Mouse (Mus musculus): ENCODE results near the gene Kcnk4. TPM values are rescaled to one million over a fixed set of nuclear protein-coding genes. Genes with fewer than 3 reads are reported as not detected.

Gene Kcnk4
- total and polyA plus RNA-seq, 3 experiments, result 0.05 TPM; not detected in 2

DNA sequence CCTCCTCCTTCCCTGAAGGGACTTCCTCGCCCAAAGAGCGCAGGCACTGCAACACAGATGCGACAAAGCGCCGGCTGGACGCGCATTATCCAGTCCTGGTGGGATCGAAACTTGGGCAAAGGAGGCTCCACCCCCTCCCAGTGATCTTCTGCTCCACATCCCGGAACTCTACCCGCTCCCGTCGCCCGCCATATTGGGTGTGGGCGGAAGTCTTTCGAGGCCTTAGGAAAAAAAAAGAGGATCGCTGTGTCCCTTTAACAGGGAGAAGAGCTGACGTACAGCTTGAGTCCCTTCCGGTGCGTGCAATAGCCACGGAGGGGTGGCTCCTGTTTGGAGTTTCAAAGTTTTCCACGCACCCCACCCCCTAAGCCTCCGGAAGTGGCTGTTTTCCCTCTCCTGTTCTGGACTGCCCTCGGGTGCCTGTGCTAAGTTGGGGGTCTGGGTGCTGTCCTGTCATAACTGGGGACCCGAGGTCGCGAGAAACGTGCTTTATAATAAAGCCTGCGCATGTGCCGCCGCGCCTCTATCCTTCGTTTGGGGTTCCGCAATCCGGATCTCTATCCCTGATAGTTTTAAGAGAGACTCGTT, 17.2 kb upstream of the Kcnk4 start:
- DNase-seq (ENCODE audit: low spot score) (peak; percentile 85), ATAC-seq (ENCODE audit: extremely low read depth, insufficient number of reproducible peaks, low FRiP score, poor library complexity, severe bottlenecking) (peak; percentile 71)
- Histone ChIP-seq H3K27me3 (ENCODE audit: insufficient read depth, low read length) (no peaks in the 10 kb centered on the region), H3K4me1 (ENCODE audit: insufficient read depth, low read depth, low read length) (peaks cover 62% of the 10 kb centered on the region), H3K9me3 (replicated peaks) (no peaks in the 10 kb centered on the region), H3K36me3 (replicated peaks) (peaks cover 72% of the 10 kb centered on the region), H3K4me3 (ENCODE audit: low read depth, low read length) (peak overlapping the region; percentile 80)
- no peak; the same call in 1 of the 2 replicates for TF ChIP-seq POLR2AphosphoS5 (IDR thresholded peaks at IDR 0.05; ENCODE audit: insufficient replicate concordance, low read depth, low read length)
- TF ChIP-seq GATA2 (IDR thresholded peaks at IDR 0.05; ENCODE audit: borderline replicate concordance, low read depth, low read length), result no peak
- no peak for TF ChIP-seq TAL1 (conservative IDR thresholded peaks at IDR 0.05; ENCODE audit: low read depth, low read length)
- TF ChIP-seq CTCF (IDR thresholded peaks at IDR 0.05; ENCODE audit: low read depth, low read length), result no peak
- no peak for TF ChIP-seq GATA1 (IDR thresholded peaks at IDR 0.05; ENCODE audit: borderline replicate concordance, low read length)

DNA sequence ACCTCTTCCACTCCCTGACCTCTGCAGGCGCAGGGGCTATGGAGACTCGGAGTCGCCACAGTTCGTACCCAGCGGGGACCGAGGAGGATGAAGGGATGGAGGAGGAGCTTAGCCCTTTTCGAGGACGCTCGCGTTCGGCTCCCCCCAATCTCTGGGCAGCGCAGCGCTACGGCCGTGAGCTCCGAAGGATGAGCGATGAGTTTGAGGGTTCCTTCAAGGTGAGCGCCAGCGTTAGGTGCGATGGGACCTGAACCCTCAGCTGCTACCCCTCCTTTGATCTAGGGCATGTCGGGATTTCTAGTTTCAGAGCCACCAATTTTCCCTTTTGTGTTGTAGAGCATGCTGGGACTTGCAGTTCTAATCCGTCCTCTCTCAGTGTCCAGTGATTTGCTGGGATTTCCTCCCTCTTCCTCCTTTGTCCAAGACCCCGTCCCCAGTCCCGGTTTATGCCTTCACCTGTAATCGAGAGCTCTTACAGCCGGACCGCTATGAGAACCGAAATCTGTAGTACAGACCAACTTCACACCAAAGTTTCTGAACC, 16.4 kb upstream of the Kcnk4 start:
- Histone ChIP-seq H3K36me3 (replicated peaks) (peaks cover 72% of the 10 kb centered on the region), H3K4me1 (ENCODE audit: insufficient read depth, low read depth, low read length) (peaks cover 69% of the 10 kb centered on the region), H3K9me3 (replicated peaks) (no peaks in the 10 kb centered on the region), H3K27me3 (ENCODE audit: insufficient read depth, low read length) (no peaks in the 10 kb centered on the region), H3K4me3 (ENCODE audit: low read depth, low read length) (peak overlapping the region; percentile 80)
- ATAC-seq (ENCODE audit: extremely low read depth, insufficient number of reproducible peaks, low FRiP score, poor library complexity, severe bottlenecking) (no peak), DNase-seq (ENCODE audit: low spot score) (peak; percentile 26)
- TF ChIP-seq GATA2 (IDR thresholded peaks at IDR 0.05; ENCODE audit: borderline replicate concordance, low read depth, low read length) (no peak), POLR2AphosphoS5 (IDR thresholded peaks at IDR 0.05; ENCODE audit: insufficient replicate concordance, low read depth, low read length) (no peak; the same call in 1 of the 2 replicates), TAL1 (conservative IDR thresholded peaks at IDR 0.05; ENCODE audit: low read depth, low read length) (no peak), CTCF (IDR thresholded peaks at IDR 0.05; ENCODE audit: low read depth, low read length) (no peak), GATA1 (IDR thresholded peaks at IDR 0.05; ENCODE audit: borderline replicate concordance, low read length) (no peak)

DNA sequence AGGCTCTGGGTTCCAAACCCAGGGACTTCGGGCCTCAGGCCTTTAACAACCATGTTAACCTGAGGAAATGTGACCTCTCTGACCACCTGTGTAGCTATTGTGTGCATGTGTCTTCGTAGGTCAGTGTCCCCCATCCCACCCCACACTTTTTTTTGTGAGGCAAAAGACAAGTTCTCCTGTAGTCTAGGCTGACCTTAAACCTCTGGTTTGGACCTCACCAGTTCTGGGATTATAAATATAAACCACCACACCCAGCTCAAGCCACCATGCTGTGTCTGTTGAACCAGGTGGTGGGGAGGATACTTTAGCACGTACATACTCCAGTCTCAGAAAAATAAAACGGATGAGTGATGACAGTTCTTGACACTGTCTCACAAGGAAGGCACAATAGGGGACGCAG, 15.6 kb upstream of the Kcnk4 start:
- no peak overlapping the region; the same call in 1 of the 2 replicates for H3K4me3 ChIP-seq (ENCODE audit: low read depth, low read length)
- no peak for DNase-seq (ENCODE audit: low spot score)
- peaks cover 69% of the 10 kb centered on the region for H3K4me1 ChIP-seq (ENCODE audit: insufficient read depth, low read depth, low read length)
- H3K27me3 ChIP-seq (ENCODE audit: insufficient read depth, low read length), result no peaks in the 10 kb centered on the region
- H3K36me3 ChIP-seq (replicated peaks), result peaks cover 72% of the 10 kb centered on the region
- no peaks in the 10 kb centered on the region for H3K9me3 ChIP-seq (replicated peaks)
- TF ChIP-seq CTCF (IDR thresholded peaks at IDR 0.05; ENCODE audit: low read depth, low read length), result no peak
- TF ChIP-seq GATA2 (IDR thresholded peaks at IDR 0.05; ENCODE audit: borderline replicate concordance, low read depth, low read length), result no peak
- no peak for TF ChIP-seq TAL1 (conservative IDR thresholded peaks at IDR 0.05; ENCODE audit: low read depth, low read length)
- TF ChIP-seq POLR2AphosphoS5 (IDR thresholded peaks at IDR 0.05; ENCODE audit: insufficient replicate concordance, low read depth, low read length), result no peak
- no peak for TF ChIP-seq GATA1 (IDR thresholded peaks at IDR 0.05; ENCODE audit: borderline replicate concordance, low read length)
- ATAC-seq (ENCODE audit: extremely low read depth, insufficient number of reproducible peaks, low FRiP score, poor library complexity, severe bottlenecking), result no peak

DNA sequence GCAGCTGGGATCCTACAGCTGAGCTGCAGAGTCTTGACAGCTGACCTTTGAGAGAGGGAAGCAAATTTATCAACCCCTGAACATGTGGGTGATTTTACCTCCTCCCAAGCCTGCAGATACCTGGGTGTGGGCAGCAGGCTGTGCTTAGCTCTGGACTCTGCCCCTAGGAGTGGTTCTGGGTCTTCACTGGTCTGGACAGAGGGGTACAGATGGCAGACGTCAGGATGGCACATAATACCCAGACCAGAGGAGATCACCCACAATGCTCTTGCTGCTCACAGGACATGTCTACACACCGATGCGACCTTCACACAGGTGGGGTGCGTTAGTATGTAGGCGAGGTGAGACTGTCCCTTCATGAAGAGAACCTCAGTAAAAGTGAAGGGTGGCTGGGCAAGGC, 15.2 kb upstream of the Kcnk4 start:
- Histone ChIP-seq H3K4me3 (ENCODE audit: low read depth, low read length) (no peak overlapping the region), H3K27me3 (ENCODE audit: insufficient read depth, low read length) (no peaks in the 10 kb centered on the region), H3K36me3 (replicated peaks) (peaks cover 69% of the 10 kb centered on the region), H3K9me3 (replicated peaks) (no peaks in the 10 kb centered on the region), H3K4me1 (ENCODE audit: insufficient read depth, low read depth, low read length) (peaks cover 69% of the 10 kb centered on the region)
- DNase-seq (ENCODE audit: low spot score) (no peak), ATAC-seq (ENCODE audit: extremely low read depth, insufficient number of reproducible peaks, low FRiP score, poor library complexity, severe bottlenecking) (no peak)
- TF ChIP-seq TAL1 (conservative IDR thresholded peaks at IDR 0.05; ENCODE audit: low read depth, low read length) (no peak), GATA2 (IDR thresholded peaks at IDR 0.05; ENCODE audit: borderline replicate concordance, low read depth, low read length) (no peak), CTCF (IDR thresholded peaks at IDR 0.05; ENCODE audit: low read depth, low read length) (no peak), POLR2AphosphoS5 (IDR thresholded peaks at IDR 0.05; ENCODE audit: insufficient replicate concordance, low read depth, low read length) (no peak), GATA1 (IDR thresholded peaks at IDR 0.05; ENCODE audit: borderline replicate concordance, low read length) (no peak)

DNA sequence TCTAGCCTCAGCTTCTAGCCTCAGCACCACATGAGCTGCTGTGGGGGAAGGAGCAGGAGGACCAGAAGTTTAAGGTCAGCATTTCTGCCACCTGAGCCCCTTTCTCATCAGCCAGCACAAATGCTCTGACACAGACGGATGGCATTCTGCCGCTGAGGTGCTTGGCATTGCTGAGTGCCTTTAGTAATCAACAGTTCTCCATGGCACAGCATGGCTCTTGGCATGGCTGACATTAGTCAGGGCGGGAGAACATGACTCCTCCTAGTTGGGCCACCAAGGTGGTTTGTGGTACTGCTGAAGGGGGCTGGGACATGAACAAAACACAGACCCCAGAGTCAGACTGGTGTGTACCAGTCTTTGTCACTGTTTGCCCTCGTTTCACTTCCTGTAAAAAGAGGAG, 13.9 kb upstream of the Kcnk4 start:
- TF ChIP-seq TAL1 (conservative IDR thresholded peaks at IDR 0.05; ENCODE audit: low read depth, low read length) (no peak), GATA2 (IDR thresholded peaks at IDR 0.05; ENCODE audit: borderline replicate concordance, low read depth, low read length) (no peak), GATA1 (IDR thresholded peaks at IDR 0.05; ENCODE audit: borderline replicate concordance, low read length) (no peak), POLR2AphosphoS5 (IDR thresholded peaks at IDR 0.05; ENCODE audit: insufficient replicate concordance, low read depth, low read length) (no peak), CTCF (IDR thresholded peaks at IDR 0.05; ENCODE audit: low read depth, low read length) (no peak)
- peaks cover 68% of the 10 kb centered on the region for H3K4me1 ChIP-seq (ENCODE audit: insufficient read depth, low read depth, low read length)
- H3K36me3 ChIP-seq (replicated peaks), result peaks cover 63% of the 10 kb centered on the region
- no peak for ATAC-seq (ENCODE audit: extremely low read depth, insufficient number of reproducible peaks, low FRiP score, poor library complexity, severe bottlenecking)
- H3K4me3 ChIP-seq (ENCODE audit: low read depth, low read length), result no peak overlapping the region
- no peaks in the 10 kb centered on the region for H3K9me3 ChIP-seq (replicated peaks)
- H3K27me3 ChIP-seq (ENCODE audit: insufficient read depth, low read length), result no peaks in the 10 kb centered on the region
- DNase-seq (ENCODE audit: low spot score), result no peak

DNA sequence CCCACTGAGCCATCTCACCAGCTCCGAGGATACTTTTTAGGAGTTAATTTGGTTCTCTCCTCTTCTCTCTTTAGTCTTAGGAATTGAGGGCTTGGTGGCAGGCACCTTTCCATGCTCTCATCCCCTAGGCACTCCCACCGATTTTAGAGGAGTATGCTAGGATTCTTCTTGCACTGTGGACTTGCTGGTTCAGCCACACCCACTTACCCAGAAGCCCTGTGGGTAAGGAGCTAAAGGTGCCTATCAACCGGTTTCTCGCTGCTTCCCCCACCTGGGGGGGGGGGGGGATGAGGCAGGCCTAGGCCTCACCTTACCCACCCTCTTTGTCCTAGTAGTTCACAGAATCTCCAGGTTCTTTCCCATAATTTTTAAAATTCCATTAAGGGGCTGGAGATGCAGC, 13.4 kb upstream of the Kcnk4 start:
- TF ChIP-seq GATA2 (IDR thresholded peaks at IDR 0.05; ENCODE audit: borderline replicate concordance, low read depth, low read length), result no peak
- no peak for TF ChIP-seq TAL1 (conservative IDR thresholded peaks at IDR 0.05; ENCODE audit: low read depth, low read length)
- TF ChIP-seq GATA1 (IDR thresholded peaks at IDR 0.05; ENCODE audit: borderline replicate concordance, low read length), result no peak
- no peak for TF ChIP-seq CTCF (IDR thresholded peaks at IDR 0.05; ENCODE audit: low read depth, low read length)
- TF ChIP-seq POLR2AphosphoS5 (IDR thresholded peaks at IDR 0.05; ENCODE audit: insufficient replicate concordance, low read depth, low read length), result no peak
- H3K4me1 ChIP-seq (ENCODE audit: insufficient read depth, low read depth, low read length), result peaks cover 67% of the 10 kb centered on the region
- no peak for ATAC-seq (ENCODE audit: extremely low read depth, insufficient number of reproducible peaks, low FRiP score, poor library complexity, severe bottlenecking)

More for the DNA sequence above, 13.4 kb upstream of the Kcnk4 start:
- Histone ChIP-seq H3K27me3 (ENCODE audit: insufficient read depth, low read length) (no peaks in the 10 kb centered on the region), H3K36me3 (replicated peaks) (peaks cover 59% of the 10 kb centered on the region), H3K9me3 (replicated peaks) (no peaks in the 10 kb centered on the region), H3K4me3 (ENCODE audit: low read depth, low read length) (no peak overlapping the region)
- DNase-seq (ENCODE audit: low spot score), result no peak
